Mouse (Mus musculus) skeletal muscle tissue, postnatal 0 days (tissue): ENCODE results near the gene Gm11992. TPM values are rescaled to one million over a fixed set of nuclear protein-coding genes. Genes with fewer than 3 reads are reported as not detected.

ENCODE experiments used
- polyA plus RNA-seq: library from polyadenylated mRNA; unstranded; fragments of >200 nt; fragmentation: Nextera tagmentation; extraction: Ambion mirVana; gene quantifications from 2 replicates; pipeline ENCODE4 v1.2.1, GENCODE M21; 2015

Gene Gm11992
- polyA plus RNA-seq: 0.17 and 0.52 TPM in 2 replicates

DNA sequence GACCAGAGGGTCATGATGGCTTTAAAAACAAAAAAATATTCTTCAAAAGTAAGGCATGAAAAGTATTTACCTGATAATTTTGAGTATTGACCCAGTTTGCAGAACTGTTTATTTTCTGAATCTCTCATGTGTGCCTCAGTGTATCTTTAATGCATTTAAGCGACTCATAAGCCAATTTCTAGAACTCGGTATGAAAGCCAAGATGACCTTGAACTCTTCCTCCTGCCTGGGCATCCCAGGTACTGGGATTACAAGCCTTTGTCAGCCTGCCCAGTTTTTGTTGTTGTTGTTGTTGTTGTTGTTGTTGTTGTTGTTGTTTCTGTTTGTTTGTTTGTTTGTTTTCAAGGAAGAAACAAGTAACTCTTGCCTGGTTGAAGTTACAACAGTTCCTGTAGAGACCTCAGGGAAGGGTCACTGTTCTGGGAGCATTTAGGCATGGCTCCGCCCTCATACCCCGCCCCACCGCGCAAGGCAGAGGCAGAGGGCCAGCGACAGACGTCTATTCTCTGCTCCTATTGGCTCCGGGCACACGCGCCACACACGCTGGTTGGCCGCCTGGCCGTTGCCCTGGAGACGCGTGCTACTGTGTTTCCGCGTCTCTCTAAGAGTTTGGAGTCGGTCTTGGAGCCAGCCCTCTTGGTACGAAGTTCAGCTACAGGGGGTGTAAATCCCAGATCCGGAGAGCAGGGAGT lies at the start of gene Gm11992:
TSS of gene Gm11992 (plus strand) at position 584 of the 692 bp plus-strand sequence.

DNA sequence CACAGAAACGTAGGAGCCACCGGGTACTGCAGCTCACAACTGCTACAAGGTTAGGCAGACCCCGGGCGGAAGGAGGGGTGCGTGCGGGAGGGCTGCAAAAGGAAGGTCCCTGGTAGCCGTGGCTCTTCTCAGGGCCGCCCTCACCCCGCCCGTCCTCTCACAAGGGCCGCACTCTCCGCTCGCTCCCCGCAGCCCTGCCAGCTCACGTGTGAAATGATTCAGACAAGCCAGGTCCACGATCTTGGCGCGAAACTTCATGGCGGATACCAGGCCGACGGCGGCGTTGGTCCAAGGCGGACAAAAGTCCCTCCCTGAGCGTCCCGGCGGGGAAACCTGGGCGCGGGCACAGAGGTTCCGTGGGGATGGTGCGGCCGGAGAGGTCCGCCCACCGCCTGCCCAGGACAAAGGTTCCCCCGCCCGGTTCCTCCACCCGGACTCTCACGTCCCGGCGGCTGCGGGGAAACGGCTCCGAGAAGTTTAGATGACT lies 37.5 kb upstream of the Gm11992 start, which contains the start of gene Hus1:
TSS of gene Hus1 (minus strand) at position 339 of the 487 bp plus-strand sequence.

DNA sequence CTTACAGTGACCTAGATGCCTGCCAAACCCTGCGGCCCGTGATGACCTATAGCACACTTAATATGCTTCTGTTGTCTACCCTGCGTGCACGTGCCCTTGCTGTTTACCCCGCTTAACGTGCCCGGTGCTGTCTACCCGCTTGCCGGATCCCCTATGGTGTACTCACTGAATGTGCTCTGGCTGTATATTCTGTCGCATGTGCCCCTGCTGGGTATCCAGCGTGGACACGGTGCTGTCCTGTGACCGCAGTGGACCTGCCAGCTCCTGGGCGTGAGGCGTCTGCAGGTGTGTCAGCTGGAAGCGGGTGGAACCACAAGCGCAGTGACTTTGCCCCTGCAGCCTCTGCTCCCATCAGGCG lies 288 bp downstream of the Gm11992 start, which contains the start of gene Sun3:
TSS of gene Sun3 (minus strand) at position 289 of the 358 bp plus-strand sequence.

GRCm38 (mm10) chr11:9118050-9118420 lies 69.6 kb downstream of the Gm11992 start, which contains the start of gene Upp1:
Gene Upp1, plus strand, starts transcription at chr11:9118103.

Other genes with a start within 250 kb of the Gm11992 start
- not detected in 2 replicates for gene Pkd1l1, start 75.3 kb upstream of the Gm11992 start, polyA plus RNA-seq
- gene Hus1, start 37.4 kb upstream of the Gm11992 start, polyA plus RNA-seq: 4.9 and 5.3 TPM in 2 replicates
- gene Sun3, start 397 bp downstream of the Gm11992 start, polyA plus RNA-seq: 0.15 TPM in 1 of 2 replicates, not detected in the other
- 7.8 TPM in 2 replicates for gene Upp1, start 69.5 kb downstream of the Gm11992 start, polyA plus RNA-seq
- not detected in 2 replicates for gene Abca13, start 143.3 kb downstream of the Gm11992 start, polyA plus RNA-seq